Mouse (Mus musculus) natural killer cell, adult 2 months (primary cell): ENCODE measurements around the gene Ahctf1.

Experiments used
- DNase-seq, 2 experiments: peaks; one replicate each; pipeline ENCODE4 v3.0.0; 2022; ENCODE audit warnings: low spot score in 2 of 2

Ahctf1 gene

DNA sequence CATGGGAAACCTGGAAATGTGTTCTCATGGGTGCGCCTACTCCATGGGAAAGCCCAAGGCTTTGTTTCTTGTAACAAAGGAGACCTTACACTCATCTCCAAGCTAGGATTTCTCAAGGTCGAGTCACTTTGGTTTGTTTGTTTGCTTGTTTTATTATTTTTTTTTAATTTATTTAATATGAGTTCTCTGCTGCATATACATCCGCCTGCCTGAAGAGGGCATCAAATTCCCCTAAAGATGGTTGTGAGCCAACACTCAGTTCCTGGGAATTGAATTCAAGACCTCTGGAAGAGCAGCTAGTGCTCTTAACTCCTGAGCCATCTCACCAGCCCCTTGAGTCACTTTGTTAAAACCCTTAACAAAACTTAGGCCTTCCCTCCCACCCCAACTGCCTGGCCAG lies 90.1 kb downstream of the Ahctf1 start:
- no peak for DNase-seq

DNA sequence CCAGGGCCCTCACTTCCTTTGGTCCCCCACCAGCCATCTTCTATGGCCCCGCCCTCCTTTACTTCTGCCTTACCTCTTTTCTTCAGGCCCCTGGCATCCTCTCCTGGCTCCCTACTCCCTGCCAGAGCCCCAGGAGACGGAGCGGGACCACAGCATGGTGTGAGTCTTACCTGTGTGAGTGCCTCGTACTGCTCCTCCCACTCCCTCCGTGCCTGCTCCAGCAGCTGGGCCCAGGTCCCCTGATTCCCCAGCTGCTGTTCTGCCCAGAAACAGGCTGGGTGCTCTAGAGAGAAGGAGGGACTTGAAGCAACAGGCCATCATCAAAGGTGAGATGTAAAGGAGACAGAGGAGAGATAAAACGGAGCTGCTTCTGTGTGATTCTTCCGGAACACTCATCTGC lies 90.8 kb downstream of the Ahctf1 start:
- DNase-seq, result no peak

DNA sequence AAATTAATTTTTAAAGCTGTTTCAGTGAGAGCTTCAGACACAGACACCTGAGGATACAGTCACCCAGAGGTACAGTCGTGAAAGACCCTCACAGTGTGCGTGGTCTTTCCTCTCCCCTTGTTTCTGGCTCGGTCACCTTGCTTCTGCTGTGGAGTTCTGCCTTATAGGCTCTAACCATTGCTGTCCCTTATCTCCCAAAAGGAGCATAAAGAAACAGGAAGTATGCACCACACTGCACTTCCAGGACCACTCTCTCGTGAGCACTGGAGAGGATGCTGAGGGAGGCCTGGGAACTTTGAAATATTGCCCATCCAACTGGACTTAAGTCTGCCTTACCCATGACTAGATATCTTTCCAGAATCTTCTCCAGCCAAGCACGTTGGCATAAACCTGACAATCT lies 92.7 kb downstream of the Ahctf1 start:
- DNase-seq, result no peak

DNA sequence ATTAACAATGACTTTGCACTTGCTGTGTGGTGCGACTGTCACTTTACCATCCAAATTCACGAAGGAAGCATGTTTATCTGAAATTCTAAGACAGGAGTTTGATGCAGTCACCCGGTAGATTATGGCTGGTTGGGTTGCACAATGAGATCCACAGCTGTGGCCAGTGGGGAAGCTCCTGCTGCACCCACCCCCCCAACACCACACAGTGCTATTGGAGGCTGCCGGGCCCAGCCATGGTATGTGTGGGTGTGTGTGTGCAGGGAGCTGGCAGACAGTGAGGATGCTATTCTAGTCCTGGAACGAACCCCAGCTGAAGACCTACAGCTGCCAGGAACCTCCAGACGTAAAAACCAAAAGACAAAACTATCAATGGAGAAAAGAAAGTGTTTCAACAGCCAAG lies 94.1 kb downstream of the Ahctf1 start:
- DNase-seq, result no peak

DNA sequence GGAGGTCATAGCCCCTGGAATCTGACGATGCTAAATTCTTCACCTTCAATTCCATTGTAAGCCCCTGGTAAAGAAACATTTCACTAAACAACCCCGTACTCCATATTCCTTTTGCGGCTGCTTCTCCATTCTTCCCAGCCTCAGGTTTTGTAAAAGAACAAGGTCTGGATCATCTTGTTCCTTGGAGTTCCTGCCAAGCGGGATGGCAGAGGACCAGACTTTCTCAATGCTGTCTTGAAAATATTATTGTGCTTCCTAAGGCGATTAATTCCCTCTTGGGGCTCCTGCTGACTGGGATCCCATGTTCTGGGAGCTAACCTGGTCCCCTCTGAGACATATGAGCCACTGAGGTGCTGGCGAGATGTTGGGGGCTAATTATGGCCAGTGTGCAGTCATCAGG lies 98.3 kb downstream of the Ahctf1 start:
- DNase-seq, result no peak

DNA sequence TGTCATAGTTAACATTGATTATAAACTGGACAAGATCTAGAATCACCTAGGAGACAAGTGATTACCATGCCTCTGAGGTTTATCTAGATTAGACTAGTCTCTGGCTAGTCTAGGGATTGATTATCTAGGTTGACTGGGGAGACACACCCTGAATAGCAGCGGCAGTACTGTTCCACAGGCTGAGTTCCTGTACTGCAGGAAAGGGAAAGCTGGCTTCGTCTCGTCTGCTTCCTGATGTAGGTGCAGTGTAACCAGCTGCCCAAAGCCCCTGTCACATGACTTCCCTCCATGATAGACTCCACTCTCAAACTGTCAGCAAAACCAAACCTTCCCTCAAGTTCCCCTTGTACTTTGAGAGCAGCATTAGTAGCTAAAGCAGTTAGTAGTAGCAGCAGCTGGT lies 99.3 kb downstream of the Ahctf1 start:
- DNase-seq, result no peak
